Mouse (Mus musculus): Measurements from ENCODE around the gene Ccdc148.

Gene Ccdc148

DNA sequence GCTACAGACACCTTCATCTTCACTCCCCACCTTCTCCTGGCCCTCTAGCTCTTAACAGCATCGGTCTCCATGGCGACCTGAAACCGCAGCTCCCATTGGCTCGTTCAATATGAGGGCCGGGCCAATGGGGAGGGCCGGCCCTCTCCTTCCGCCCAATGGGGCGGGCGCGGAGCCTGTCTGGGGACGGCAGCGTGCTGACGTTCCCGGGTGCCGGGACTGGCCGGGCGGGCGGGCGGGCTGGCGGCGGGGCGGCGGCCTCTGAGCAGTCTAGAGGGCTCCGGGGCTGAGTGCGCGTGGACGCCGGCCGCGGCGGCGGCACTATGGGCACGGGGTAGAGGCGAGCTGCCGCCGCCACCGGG lies at the start of gene Ccdc148, which contains the start of gene Pkp4:
Ccdc148 (minus strand) TSS at position 79 of the 359 bp plus-strand sequence.
Pkp4 (plus strand) TSS at position 246 of the 359 bp plus-strand sequence.
- DNase-seq (ENCODE audit: low spot score in 2 of 2) = peak; percentile 63 to 87

DNA sequence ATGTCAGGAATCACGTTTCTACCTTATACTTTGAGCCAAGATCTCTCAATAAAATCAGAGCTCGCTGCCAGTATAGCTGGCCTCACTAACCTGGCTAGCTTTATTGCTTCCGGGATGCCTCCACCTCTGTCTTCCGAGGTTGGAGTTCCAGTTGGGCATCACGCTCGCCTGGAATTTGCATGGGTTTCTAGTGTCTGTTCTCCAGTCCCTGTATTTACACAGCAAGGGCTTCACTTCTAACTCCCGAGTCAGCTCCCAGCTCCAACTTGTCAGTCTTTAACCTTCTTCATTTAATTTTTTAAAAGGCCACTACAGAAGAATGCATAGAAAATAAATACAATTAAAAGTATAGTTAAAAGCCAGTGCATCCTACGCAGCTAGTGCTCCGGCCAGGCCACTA lies 47.8 kb upstream of the Ccdc148 start:
- no peak for DNase-seq (ENCODE audit: low spot score in 2 of 2)

DNA sequence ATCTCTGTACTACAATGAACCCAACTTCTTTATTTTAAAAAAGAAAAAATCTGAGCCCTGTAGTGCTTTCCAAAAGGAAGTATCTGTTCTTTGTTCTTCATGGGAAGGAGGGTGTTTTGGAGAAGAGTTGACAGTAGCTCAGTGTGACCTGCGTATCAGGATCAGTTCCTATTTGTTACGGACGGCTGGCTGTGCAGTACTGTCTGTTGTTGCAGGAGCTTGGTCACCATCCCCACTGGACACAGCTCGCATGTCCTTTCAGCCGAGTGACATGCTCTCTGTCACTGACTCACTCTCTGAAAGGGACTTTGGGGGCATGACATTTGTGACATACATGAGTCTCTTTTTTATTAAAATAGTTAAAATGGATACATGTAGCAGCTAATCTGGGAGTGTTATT lies 47.2 kb upstream of the Ccdc148 start:
- DNase-seq (ENCODE audit: low spot score in 2 of 2) = no peak

DNA sequence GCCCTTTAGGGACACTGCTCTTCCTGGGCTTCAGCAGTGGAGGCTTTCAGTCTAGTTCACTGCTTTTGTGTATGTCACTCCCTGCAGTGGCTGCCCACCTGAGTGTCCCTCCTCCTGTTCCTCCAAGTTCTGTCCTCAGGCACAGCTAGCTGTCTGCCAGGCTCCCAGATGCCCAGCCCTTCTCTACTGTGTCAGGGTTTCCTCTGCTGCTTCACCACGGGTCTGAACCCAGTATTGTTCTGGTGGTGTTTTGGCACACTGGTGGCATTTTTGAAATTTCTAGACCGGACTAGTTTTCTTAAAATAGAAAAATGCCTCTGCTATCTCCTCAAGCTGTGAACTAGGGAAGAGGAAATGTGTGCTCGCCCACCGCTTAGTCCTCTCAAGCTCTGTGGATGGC lies 46.8 kb upstream of the Ccdc148 start:
- DNase-seq (ENCODE audit: low spot score in 2 of 2) = no peak

DNA sequence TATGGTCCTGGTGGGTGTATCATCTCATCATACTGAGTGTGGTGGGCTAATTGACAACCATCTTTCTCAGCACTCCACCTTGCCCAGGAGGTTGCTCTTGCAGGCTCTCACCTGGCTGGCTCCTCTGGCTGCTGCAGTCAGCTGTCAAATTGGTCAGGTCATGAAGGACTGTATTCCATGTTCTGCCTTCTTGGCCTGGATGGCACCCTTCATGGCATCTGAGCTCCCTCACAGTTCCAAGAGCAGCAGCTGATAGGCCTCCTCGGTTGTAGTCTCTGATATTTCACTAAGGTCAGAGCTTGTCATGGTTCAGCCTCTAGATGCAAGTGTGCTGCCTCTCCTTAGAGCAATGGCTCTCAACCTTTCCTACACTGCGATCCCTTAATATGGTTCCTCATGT lies 45.7 kb upstream of the Ccdc148 start:
- DNase-seq (ENCODE audit: low spot score in 2 of 2) = no peak

DNA sequence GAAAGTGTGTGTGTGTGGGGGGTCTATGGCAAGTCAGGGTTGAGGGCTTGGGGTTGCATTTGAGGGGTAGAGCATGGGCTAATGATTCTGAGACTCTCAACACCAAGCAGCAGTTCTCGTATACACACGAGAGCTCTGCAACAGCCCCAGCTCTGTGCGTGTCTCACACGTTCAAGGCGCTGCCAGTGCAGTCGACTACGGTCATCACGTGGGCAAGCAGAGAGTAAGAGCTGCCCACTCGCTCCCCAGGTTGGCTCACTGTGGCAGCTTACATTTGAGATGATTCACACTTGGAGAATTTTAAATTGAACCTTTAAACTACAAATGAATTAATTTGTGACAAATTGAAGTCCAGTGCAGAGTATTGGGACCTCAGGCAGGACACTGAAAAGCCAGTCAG lies 44.6 kb upstream of the Ccdc148 start:
- DNase-seq (ENCODE audit: low spot score in 2 of 2) = no peak

DNA sequence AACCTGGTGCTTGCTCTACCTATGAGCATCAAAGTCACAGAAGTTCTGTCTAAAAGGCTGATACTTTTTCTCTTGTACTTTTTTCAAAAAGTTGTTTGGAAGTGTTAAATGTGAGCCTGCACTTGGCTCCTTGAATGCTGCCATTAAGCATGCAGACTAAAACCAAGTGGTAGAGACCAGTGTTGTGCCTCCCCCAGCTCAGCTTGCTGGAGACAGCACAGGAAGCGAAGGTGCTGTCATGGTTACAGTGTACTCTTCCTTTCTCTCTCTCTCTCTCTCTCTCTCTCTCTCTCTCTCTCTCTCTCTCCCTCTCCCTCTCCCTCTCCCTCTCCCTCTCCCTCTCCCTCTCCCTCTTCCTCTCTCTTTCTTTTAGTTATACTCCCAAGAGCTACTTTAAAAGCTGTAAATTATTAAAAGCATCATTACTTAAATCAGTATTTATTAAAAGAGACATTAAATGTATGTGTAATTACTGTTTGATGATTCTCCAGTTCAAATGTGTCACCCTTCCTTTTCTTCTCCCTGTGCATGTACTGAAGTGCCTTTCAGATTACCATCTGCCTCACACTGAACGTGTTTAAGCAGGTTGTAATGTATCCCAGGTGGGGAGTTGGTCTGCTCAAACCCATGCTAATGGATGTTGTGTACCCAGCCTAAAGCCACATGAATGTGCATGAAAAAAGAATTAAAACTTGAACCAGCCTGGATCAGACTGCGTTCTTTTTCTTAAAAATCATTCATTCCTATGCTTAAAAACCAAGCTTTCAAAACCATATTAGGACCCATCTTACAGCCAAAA lies 43.3 kb upstream of the Ccdc148 start:
- DNase-seq (ENCODE audit: low spot score in 2 of 2) = no peak

DNA sequence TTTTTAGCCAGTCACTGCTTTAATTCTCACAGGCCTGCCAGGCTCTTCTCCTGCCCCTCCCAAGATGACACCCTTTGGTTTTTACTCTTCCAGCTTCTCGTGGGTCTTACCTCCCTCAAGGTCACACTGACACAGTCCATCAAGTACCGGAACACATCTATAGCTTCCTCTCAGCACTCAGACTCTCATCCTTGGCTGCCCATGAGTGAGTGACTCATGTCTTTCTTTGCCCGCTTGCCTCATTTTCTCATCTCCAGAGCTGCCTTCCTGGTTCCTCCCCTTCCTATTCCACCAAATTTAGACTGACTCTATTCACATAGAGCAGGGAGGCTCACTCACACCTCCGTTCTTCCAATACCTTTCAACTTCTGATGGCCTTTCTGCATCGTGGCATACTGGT lies 42.4 kb upstream of the Ccdc148 start:
- DNase-seq (ENCODE audit: low spot score in 2 of 2) = no peak

DNA sequence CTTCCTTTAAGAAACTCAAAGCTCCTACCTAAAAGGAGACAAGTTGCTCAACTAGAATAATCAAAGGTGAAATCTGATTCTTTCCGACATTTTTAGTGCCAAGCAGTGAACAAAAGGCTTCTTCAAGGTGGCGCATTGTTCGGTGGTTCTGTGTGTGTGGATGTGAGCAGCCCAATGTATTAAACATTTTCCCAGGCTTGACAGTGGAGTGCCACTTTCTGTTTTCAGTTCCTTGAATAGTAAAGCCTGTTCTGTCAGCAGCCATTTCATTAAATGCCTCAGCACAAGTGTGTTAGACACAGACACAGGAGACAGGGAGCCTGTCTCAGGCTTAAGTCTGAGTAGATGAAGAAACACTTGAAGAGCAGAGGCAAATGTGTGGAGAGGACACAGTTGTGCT lies 40.0 kb upstream of the Ccdc148 start:
- DNase-seq (ENCODE audit: low spot score in 2 of 2) = no peak

DNA sequence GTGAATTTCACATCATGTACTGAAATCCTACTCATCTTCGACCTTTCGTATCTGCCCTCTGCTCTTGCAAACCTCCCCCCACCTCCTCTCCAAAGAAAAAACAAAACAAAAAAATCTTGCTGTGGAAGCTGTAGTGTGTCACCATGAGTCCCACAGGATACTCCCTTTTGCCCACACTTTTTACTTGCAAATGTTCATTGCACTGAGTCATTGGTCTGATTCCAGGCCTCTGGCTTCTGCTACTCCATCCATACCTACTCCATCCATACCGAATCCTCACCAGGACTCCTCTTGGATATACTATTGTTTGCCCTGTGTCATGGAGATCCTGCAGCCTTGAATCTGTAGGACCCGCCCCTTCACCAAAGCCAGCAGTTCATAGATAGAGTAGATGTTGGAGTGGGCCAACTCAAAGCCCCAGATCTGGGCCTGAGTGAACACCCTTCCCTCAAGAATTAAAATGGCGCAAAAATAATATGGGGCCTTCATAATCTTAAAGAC lies 39.0 kb upstream of the Ccdc148 start:
- no peak for DNase-seq (ENCODE audit: low spot score in 2 of 2)

DNA sequence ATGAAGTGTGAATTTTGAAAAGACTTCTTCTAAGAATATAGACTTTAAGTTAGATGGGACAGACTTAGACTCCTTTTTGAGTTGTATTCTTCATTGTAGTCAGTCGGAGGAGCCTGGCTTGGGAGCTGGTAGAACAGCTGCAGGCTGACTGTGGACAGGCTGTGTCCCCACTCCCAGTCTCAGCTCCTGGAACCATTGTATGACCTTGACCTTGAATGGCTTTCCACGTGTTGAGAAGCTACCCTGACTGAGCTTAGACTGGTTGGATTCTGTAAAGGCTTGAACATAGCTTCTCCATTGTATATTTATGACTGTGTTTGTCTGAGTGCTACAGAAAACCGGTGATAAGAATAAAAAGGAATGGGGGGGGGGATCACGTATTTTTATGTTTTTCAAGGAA lies 36.7 kb upstream of the Ccdc148 start:
- DNase-seq (ENCODE audit: low spot score in 2 of 2) = no peak

DNA sequence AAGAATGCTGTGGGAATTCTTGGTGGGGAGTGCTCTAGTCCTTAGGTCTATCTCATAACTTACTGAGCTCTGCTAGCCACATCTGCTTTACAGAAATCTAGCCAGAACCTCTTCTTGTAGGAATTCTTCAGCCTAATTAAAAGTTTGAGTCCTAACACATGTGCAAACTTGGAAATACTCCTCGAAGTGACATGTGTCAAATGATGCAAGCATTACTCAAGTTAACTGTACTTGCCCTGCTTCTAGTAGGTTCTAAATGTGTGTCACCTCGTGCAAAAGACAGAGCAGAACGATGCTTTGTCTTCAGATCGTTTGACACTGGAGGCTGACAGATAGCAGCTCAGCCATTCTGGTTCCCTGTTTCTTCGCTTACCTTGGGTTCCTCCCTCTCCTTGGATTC lies 32.6 kb upstream of the Ccdc148 start:
- DNase-seq (ENCODE audit: low spot score in 2 of 2) = no peak

DNA sequence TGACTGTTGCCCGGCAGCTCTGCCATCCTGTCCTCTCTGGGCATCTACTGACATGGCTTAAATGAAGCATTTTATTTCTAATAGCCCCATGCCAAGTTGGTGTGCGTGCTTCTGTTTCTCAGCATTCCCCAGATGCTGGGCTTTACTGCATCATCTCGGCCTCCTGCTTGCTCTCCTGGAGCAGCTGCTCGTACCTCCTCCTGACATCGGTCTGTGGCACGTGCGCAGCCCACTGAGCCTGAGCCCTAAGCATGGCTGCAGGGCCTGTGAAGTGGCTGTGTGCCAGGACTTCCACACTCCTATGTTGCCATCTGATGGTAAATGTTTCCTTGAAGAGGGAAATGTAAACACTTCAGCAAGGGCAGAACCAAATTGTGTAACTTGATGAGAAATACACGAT lies 31.0 kb upstream of the Ccdc148 start:
- DNase-seq (ENCODE audit: low spot score in 2 of 2) = no peak

DNA sequence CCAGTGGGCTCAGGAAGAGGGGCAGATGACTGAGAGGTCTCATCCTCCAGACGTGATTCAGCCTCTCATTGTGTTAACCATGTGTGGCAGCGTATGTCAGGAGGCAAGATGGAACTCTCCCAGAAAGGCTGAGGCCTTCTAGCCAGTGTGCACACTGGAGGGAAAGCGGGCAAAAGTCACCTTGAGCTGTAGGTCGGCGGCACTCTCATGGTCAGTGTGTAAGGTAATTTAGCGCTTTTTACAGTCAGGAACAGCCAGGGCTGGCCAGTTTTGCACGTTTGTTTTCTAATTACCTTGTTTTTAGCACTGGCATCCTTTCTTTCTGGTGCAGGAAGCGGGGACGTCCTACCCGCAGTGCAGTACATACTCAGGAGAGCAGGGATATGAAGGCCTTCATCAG lies 29.7 kb upstream of the Ccdc148 start:
- no peak for DNase-seq (ENCODE audit: low spot score in 2 of 2)

DNA sequence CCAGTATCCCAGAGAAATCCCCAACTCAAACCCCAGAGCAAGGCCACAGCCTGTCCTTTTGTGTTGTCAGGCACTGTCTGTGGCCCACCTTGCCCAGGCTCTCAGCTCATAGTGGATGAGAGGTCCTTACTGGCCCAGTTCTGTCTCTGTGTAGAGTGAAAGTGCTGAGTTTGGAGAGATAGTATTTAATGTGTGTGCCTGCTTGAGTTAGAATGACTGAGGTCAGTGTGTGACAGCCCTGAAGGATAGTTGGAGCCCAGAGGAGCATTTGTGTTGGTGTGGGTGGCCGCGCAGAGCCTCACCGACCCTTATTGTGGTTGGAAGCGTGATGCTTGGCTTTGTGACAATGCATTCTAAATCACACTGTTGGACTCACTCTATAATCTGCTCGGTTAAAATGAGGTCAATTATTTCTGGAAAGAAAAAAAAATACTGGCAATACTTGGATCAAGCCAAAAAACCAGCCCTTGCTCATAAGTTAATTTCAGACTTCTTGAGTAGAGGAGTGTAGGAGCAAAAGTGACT lies 29.2 kb upstream of the Ccdc148 start:
- no peak for DNase-seq (ENCODE audit: low spot score in 2 of 2)

DNA sequence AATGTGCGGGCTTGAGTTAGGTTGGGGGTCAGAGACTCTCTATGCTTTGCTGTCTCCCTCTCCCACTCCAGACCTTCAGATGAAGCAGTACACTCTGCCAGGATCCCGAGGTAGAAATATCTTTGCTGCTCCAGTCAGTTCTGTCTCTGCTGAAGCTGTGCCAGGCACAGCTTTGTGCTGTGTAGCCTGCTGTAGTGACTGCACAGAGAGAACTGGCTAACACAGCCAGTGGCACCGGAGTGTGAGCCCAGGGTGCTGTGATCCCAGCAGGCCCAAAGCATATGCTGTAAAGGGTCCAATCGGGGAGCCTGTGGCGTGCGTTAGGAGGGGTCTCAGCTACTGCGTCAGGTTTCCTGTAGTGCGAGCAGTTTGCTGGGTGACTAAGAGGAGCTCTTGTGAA lies 27.8 kb upstream of the Ccdc148 start:
- DNase-seq (ENCODE audit: low spot score in 2 of 2) = no peak

DNA sequence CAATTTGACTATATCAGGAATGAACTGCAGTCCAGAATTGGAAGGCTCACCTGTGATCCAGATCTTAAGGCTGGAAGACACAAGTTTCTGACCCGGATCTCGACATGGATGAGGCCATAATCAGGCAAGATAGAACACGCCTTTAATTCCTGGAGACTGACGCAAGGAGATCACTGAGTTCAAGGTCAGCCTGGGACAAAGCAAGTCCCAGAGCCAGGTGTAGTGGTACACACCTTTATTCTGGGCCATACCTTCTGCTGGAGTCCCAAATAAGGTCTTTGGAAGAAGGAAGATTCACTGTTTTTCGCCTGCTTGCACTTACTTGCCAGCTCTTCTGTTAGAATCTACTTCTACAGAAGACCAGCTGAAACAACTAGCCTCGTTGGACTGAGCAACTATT lies 26.5 kb upstream of the Ccdc148 start:
- DNase-seq (ENCODE audit: low spot score in 2 of 2) = no peak

DNA sequence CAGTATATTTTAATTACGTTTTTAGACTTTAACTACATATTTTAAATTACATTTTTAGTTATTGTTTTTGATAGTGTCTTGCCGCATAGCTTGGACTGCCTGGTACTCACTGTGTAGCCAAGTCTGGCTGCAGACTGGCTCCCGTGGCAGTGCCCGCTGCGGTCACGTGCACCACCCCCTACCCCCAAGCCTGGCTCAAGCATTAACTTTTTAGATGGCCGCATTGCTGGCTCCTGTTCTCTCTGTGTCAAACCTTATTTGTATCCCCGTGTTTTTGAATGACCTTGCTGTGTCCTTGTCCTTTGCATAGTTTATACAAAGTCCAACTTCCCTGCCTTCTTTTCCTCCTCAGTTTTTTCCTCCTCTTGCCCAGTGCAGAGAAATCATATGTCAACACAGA lies 25.6 kb upstream of the Ccdc148 start:
- DNase-seq (ENCODE audit: low spot score in 2 of 2) = no peak

DNA sequence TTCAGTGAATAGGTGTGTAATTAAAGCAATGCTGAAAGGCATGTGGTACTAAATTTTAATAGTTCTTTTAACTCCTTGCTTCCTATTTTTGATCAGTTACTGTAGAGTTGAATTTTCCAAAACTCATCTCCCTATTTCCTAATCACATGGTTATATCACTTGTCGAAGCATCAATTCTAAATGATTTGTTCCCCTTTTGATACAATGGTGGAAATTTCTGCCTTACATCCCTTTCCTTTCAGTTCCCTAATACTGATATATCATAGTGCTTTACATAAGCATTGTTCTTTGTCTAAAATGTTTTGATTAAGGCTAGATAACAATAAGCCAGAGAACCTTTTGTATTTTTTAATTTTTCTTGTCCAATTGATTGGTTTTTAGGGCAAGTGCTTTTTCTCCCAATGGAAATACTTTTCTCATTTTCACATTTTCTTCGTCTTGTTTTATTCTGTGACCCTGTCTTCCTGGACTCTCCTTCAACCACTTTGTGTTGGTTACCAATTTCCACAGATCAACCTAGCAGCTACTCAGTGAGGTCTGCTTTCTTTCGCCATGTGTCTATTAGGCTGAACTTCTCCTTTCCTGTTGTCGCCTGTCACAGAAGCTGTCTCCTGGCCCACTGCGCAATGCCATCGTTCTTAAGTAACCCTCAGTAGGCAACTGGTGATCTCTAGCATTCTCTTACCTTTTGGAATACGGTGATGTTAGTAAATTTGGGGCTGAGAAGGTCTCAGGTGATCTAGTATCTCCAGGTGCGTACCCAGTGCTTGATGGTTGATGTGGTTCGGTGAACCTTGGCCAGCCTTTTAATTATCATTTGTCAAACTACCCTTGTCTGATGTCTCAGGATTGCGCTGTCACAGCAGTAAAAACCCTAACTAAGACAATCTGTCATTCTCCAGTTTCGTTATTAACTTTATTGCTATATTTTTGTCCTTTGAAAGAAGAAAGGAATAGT lies 23.9 kb upstream of the Ccdc148 start:
- DNase-seq (ENCODE audit: low spot score in 2 of 2) = no peak

DNA sequence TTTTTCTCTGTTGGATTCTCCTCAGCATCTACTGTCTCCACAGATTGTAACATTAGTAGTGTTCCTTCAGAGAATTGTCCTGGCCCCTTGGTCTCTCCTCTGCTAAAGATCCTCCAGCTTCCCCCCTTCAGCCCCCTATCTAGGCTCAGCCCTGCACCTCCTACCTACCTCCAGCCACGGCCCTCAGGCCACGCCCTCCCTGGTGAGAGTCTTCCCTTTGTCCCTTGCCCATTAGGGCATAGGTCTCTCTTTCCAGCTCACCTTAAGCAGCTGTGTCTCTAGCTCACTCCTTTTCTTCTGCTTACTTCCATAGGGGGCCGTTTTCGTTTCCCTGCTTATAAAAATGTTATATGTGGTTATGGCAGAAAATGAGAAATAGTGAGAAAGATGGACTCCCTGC lies 23.1 kb upstream of the Ccdc148 start:
- DNase-seq (ENCODE audit: low spot score in 2 of 2) = no peak

DNA sequence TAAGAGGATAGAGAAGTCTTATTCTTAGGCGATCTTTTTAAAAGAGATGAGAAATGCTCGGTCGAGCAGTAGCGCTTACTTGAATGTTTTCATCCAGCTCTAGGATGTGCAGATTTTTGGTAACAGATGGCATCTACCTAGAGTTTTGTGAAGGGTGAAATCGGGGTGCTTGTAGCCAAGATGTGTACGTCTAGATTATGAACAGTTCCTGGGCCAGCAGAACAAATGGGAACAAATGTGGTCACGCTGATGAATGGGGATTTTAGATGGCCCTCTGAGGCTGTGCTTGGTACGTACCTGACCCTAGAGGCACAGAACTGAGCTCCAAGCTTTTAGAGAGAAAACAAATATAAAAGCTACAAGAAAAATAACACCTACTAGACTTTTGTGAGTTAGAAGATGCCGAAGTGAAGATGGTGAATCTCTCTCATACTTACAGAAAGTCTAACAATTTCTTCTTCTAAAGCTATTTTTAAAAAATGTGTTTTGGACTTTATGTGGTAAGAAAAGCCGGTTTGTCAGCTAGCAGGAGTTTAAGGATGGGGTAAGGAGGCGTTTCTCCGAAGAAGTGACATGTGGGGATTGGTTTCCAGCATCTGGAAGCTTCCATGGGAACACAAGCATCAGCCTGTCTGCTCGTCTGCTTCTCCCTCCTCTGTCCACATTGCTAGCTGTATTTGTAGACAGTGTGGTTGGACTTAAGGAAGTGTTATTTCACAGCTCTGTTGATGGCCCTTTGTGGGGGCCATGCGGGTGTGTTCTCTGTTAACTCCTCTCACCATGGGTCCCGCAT lies 21.0 kb upstream of the Ccdc148 start:
- no peak for DNase-seq (ENCODE audit: low spot score in 2 of 2)

DNA sequence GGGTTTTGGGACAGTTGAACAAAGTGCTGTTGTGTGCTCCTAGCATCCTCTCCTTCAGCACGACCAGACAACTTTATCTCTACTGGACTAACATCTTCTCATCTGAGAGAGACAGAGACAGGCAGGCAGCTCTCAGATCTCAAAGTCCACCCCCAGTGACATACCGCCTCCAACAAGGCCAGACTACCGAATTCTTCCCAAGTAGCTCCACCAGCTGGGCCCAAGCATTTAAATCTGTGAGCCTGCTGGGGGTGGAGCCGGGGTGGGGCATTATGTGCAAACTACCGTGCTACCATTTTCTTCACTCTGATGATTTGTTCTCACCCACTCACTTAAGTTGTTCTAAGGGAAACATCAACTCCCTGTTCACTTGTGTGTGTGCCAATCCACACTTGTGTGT lies 19.0 kb upstream of the Ccdc148 start:
- DNase-seq (ENCODE audit: low spot score in 2 of 2) = no peak

Measured in spleen, postnatal 10 days (tissue).